Mouse (Mus musculus): ENCODE measurements around the gene Gramd1b.

- TF ChIP-seq POLR2A (IDR thresholded peaks at IDR 0.05; ENCODE audit: low read depth, low read length) = no peak
- no peak for TF ChIP-seq CTCF (IDR thresholded peaks at IDR 0.05; ENCODE audit: extremely low read depth, insufficient read depth, insufficient read length, insufficient replicate concordance)
These were observed 193.9 kb downstream of the Gramd1b start for GRCm38 (mm10) chr9:40337131-40337820.
